Mouse (Mus musculus): ENCODE results near the gene Mgll.

Mgll gene

DNA sequence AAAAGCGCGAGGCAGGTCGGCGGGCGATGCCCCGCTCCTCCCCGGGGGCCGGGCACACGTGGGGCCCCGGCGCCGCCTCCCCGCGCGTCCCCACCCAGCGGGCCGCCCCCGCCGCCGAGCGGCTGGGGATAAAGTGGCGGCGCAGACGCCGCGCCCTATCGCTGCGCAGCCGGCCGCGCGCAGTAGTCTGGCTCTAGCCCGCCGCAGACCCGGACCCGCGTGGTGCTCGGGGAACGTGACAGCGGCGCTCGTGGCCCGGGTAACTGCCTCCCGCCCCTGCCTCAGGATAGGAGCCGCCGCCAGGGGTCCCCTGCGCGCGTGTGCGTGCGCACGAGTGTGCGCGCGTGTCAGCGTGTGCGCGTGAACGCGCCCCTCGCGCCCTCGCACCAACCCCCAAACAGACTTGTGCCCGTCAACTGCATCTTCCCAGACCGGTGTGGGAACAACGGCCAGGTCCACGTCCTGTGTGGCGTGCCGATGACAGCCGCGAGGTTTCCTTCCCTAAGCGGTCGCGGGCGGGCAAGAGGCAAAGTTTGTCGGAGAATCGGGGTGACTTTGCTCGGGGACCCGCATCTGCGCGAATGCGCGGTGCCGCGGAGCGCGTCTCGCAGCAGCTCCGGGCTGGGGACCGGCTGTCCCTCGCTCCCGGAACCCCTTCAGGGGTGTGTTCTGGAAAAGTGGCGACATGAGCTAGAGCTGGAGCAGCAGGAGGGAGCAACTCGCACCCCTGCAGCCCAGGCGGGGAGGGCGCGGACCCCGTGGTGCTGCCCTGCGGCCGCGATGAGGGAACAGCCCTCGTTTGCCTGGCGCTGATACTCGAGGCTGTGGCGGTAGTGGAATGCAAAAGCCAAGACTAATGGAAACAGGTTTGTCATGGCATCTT lies at the start of gene Mgll:
Gene Mgll (plus strand): TSS at position 100 of the 883 bp plus-strand sequence.
- DNase-seq (ENCODE audit: extremely low read depth, insufficient read length, low spot score), result no peak

DNA sequence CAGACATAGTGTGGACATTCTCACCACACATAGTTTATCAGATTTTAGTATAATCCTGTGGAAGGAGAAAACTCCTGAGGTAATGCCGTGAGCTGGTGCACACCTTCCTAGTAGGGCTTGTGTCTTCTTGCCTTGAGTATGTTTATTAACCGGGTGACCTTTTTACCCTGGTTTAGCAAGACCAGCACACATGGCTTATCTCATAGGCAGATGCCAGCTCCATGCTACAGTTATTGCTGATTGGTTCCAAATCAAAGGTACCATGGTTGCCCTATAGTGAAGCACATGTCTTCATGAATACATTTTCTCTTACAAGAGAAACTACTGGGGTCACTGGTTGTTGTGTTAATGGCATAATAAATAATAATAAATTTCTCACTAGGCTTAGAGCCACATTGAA lies 48.4 kb upstream of the Mgll start:
- DNase-seq (ENCODE audit: extremely low read depth, insufficient read length, low spot score), result no peak

- no peak for DNase-seq (ENCODE audit: extremely low read depth, insufficient read length, low spot score)
Measured at GRCm38 (mm10) chr6:88676753-88677736, 47.2 kb upstream of the Mgll start.

GRCm38 (mm10) chr6:88677738-88678137 lies 46.5 kb upstream of the Mgll start:
- DNase-seq (ENCODE audit: extremely low read depth, insufficient read length, low spot score), result no peak

DNA sequence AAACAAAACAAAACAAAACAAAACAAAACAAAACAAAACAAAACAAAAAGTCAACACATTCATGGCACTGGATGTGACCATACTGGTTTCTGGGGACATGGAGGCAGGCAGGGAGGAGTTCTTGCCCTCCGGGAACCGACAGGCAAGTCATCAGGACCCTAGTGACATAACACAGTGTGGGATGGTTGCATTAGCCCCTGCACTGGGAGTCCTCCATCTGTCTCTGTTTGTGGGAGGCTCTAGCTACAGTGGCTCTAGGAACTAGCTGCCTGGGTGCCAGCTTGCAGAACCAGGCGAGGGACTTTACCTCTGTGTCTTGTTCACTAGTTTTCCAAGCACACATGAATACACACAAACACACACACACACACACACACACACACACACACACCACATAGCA lies 43.2 kb upstream of the Mgll start:
- no peak for DNase-seq (ENCODE audit: extremely low read depth, insufficient read length, low spot score)

DNA sequence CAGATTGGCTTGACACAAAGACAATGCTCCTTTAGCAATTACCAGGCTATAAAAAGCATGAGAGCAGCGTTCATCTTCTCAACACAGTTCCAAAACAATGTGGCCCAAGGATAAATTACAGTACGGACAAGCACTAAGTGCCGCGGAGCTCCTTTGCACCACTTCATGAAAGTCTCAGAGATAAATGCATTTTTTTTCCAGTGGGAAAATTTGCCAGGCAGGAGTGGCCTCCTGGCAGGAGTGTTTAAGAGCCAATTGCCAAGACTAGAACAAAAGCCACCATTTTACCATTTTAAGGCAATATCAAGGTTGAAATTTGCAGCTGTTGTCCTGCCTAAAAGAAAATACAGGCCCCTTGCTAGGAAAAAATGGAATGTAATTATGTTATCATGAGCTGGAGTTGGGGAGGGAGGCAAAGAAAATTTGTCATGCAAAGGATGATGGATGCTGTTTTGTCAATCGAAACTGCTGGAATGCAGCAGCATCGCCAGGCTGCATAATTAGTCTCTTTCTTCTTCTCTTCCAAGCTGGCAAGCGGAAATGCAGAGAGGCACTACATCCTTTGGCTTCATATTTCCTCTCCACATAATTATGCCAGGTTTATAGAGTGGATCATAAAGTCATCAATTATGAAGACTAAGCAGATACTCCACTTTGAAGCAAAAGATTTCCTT lies 40.7 kb upstream of the Mgll start:
- DNase-seq (ENCODE audit: extremely low read depth, insufficient read length, low spot score), result no peak

GRCm38 (mm10) chr6:88688171-88688570 lies 36.0 kb upstream of the Mgll start:
- DNase-seq (ENCODE audit: extremely low read depth, insufficient read length, low spot score), result no peak

DNA sequence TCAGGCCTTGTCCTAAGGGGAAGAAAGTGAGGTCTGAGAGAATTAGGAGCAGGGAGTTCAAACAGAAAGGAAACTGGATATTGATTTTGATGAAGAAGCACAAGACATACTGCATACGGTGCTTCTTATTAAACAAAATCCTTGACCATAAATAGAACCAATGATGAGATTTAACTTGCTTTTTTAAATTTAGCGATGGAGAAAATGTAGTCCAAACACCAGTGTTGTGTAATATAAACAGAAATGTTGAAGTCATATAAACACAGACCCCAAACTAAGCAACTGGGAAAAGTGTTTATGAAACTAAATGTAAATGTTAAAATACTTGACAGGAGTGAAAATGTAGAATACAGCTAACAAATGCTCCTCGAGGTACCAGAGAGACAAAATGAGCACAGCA lies 35.5 kb upstream of the Mgll start:
- no peak for DNase-seq (ENCODE audit: extremely low read depth, insufficient read length, low spot score)

DNA sequence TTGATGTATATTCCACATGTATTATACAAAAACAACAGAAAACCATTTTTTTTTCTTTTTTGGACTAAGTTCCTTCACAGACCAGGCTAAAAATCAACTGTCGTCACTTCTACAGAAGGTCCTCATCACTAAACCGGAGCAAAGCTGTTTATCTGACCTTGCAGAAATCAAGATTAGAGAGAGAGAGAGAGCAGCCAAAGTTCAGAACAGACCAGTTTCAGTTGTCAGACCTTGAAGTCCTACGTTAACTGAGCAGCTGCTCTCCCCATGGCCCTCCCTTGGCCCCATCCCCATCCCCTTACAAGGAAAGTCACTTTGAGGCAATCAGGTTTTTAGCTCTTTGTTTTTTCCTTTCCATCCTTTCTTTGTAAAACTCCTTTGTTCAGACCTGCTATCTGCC lies 34.0 kb upstream of the Mgll start:
- no peak for DNase-seq (ENCODE audit: extremely low read depth, insufficient read length, low spot score)

GRCm38 (mm10) chr6:88691361-88691760 lies 32.9 kb upstream of the Mgll start:
- DNase-seq (ENCODE audit: extremely low read depth, insufficient read length, low spot score), result no peak

DNA sequence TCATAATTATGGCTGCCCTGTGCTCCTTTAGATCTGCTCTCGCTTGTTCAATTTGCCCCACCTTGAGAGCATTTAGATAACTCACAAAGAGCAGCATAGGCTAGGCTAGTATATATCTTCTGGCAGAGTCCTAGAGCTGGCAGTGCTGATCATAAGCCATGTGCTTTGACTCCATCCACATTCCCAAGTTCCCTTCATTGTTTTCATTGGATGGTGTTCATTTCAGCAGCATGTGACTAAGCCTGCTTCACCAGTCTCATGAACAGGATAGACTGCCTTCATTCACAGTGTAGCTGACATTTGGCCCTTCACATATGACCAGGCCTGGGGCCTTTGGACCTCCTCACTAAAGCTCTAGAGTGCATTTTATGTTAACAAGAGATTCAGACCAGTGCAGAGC lies 21.3 kb upstream of the Mgll start:
- DNase-seq (ENCODE audit: extremely low read depth, insufficient read length, low spot score), result no peak

DNA sequence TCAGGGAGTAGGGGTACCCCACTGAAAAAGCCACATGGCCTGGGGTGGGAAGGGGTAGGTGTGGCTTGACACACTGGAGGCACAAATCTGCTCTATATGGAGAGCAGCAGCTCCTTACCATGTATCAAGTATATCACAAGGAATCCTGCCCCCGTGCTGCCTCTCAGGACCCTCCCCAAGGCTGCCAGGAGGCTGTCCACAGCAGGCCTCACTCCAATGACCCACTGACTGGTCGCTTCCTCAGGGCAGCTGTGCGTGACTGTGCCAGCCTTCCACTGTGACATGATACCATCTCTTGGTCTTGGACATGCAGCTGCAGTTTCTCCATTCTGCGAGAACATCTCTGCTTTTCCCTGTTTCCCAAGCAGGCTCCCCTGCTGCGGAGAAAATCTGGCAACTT lies 20.5 kb upstream of the Mgll start:
- DNase-seq (ENCODE audit: extremely low read depth, insufficient read length, low spot score), result no peak

- DNase-seq (ENCODE audit: extremely low read depth, insufficient read length, low spot score), result no peak
Measured at GRCm38 (mm10) chr6:88708401-88709278, 15.6 kb upstream of the Mgll start.

DNA sequence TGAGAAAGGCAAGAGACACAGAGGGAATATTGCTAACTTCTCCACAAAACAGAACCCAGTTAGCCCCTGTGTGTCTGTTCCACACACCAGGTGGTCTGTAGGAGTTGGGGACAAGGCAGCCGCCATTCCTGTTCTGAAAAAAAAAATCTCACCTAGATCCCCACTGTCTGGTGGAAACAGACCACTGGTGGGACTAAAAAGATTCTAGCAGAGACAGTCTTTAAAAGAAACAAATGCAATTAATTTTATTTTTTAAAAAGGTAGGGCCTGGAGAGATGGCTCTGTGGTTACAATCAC lies 15.0 kb upstream of the Mgll start:
- no peak for DNase-seq (ENCODE audit: extremely low read depth, insufficient read length, low spot score)

DNA sequence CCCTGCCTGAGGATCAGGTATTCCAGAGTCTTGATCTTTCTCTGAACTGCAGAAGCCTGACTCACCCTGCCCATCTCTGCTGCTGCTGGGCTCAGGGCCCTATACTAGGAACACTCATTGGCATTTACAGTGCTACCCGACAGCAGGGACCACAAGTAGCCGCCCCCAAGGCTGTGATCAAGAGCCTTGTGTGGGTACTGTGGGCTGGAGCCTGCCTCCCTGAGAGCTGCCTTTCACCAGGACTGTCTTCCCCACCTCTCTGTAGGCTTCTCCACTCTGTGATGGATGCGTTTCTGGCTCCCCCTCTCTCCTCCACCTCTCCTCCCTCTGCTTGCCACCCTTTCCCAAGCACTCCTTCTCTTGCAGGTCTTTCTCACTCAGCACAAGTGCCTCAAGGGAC lies 12.9 kb upstream of the Mgll start:
- no peak for DNase-seq (ENCODE audit: extremely low read depth, insufficient read length, low spot score)

DNA sequence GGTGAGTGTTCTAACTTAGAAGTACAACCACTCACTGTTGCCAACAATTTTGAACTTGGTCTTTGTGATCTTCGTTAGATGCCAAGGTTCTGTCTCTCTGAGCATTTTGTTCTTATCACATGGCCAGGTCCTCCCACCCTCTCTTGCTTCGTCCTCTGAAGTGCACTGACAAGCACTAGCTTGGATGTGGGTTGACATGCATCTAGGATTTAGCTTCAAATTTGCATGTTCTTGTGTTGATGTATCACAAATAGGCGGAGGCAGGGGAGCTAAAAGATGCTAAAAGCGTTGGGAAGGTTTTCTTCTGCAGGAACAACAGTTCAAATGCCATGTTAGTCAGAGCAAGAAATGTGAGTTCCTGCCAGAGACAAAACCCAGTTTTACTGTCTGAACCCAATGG lies 12.1 kb upstream of the Mgll start:
- no peak for DNase-seq (ENCODE audit: extremely low read depth, insufficient read length, low spot score)

DNA sequence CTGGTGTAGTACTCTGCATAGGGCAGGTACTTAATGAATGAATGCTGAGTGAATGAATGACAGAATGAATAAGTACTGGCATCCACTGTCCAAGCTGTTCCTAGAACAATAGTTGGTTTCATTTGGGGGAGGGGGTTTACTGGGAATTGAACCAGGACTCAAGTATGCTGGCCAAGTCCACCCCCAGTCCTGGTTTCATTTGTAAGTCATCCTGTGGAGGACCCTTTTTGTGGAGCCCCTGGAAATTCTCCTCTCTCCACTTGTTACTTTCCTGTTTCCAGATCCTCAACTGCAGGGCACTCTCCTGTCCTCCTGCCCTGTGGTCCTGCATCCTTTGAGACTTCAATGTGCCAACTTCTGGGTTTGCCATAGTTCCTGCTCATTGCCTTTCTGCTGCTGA lies 10.9 kb upstream of the Mgll start:
- no peak for DNase-seq (ENCODE audit: extremely low read depth, insufficient read length, low spot score)

DNA sequence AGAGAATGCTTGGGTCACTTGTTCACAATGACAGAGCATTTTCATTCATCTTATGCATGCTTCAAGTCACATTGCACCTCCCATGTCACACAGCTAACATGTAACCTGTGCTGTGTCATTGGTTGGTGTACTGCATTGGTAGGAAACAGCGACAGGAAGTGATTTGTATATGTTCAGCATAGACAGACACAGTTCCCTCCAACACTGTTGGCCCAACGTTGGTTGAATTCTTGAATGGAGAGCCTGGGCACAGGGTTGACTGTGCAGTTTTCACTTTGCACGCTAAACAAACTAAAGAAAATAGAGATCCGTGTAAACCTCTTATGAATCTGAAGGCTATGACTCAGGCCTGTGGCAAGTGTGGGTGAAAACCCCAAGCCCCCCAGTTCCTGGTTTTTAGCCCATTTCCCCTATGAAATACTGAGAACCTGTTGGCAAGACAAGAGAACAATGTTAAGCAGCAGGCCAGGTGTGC lies 10.0 kb upstream of the Mgll start:
- no peak for DNase-seq (ENCODE audit: extremely low read depth, insufficient read length, low spot score)

- DNase-seq (ENCODE audit: extremely low read depth, insufficient read length, low spot score), result no peak
Measured at GRCm38 (mm10) chr6:88715378-88715781, 8.8 kb upstream of the Mgll start.

GRCm38 (mm10) chr6:88715966-88716365 lies 8.2 kb upstream of the Mgll start:
- DNase-seq (ENCODE audit: extremely low read depth, insufficient read length, low spot score), result no peak
